Mouse (Mus musculus) liver, adult (tissue): ENCODE data around the gene Olfr523.

Experiments
- GATA4 ChIP-seq: IDR thresholded peaks from 2 replicates; pipeline ENCODE4 v1.6.1; 2014; ENCODE audit warnings: mild to moderate bottlenecking, low read length; ENCODE audit not compliant: insufficient replicate concordance

The Olfr523 gene

DNA sequence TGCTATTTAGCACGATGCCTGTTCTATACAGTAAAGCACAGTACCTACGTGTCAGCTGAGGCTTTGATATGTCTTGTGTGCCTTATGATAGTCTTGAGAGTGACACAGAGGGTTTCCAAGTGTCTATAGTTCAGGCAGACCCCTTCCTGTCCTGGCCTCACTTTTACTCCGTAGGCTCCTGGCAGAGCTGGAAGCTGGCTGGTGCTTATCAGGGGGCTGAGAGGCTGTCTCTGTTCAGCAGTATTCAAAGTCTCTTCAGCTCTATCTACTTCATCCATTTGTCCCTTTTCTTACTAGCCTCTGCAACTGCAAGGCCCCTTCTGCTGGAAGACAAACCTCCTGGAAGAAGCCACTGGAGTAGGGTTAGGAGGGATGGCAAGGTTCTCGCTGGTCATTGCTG is 28.1 kb downstream of the Olfr523 start:
- TF ChIP-seq GATA4: no peak

DNA sequence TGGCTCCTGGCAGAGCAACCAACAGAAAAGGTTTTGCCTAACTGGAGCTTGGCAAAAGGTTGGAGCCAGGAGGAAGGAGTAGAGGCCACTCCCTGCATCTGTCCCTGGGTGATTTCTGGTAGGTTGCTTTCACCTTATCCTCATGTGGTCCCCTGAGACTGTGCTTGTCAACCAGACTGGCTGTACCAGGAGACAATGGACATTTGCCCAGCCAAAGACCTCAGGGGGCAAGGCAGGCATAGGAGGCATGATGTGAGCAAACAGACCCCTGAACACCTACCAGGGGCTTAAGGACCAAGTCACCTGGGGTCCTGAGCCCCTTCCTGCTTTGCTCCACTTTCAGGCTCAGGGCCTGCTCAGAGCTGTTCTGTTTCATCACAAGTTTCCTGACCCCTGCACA is 32.8 kb downstream of the Olfr523 start, which contains the start of gene Olfr524:
Gene Olfr524, minus strand, starts transcription at position 101 of the 400 bp plus-strand sequence.
- no peak for TF ChIP-seq GATA4

DNA sequence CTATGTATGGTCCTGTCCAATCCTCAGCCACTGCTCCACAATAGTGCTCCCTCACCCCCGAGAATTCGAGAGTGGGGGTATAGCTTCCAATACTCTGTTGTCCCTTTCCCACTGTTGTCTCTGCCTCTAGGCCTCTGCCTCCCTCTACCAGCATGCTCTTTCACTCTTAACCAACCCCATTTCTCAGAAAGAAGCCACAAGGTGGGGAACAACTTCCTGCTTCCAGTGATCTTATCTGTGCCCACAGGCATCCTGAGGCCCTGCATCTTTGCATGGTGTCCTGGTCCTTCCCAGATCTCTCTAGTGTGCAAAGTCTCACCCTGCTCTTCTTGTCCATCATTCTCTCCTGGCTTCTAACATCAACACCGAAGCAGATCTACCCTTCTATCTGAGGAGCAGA is 33.9 kb downstream of the Olfr523 start:
- no peak for TF ChIP-seq GATA4

DNA sequence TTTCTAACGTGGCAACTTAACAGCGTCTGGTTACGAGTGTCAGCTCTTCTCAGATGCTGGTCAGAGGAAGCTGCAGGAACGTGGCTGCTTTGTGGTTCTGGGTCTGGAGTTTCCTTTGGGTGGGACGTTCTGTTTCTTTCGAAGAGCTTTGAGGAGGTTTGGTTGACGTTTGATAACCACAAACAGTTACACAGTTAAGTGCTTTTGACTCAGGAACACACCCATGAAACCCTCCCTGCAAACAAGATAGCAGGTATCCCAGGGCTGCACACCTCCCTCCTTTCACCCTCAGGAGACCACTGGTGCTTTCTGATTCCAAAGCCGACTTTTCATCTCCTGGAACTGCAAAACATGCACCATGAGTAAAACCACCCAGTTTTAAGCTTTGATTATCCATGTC is 35.1 kb downstream of the Olfr523 start:
- TF ChIP-seq GATA4: no peak

DNA sequence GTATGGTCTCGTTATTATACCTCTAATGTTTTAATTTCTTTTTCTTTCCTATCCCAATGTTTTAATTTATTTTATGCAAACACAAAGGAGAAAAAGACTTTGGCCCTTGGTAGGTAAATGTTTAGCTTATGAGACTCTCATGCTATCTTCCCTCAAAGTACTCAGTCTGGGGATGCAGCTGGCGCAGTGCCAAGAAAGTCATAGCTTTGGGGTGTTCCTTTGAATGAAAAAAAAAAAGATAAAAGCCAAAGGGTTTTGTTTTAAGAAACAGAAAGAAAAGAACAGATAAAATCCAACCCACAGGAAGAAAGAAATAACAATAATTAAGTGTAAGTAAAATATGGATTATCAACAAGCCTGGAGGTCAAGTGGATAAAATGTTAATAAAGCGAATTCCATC is 35.7 kb downstream of the Olfr523 start:
- no peak for TF ChIP-seq GATA4

DNA sequence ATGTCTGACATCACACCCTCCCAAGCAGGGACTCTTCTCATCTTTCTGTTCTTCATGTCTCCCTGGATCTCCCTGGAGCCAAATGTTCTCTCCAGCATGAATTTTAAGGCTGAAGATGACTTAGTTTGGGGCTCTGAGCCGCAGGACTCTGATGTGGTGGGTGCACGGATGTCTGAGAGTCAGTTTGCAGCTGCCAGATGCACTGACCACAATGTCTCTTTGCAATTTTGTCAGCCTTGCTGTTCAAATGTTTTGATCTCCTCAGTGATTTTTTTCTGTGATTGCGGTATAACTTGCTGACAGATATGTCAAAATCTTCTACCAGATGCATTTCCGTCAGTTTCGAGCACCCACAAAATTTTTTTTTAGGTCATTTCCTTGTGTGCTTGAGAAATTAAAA is 40.8 kb downstream of the Olfr523 start:
- no peak for TF ChIP-seq GATA4

DNA sequence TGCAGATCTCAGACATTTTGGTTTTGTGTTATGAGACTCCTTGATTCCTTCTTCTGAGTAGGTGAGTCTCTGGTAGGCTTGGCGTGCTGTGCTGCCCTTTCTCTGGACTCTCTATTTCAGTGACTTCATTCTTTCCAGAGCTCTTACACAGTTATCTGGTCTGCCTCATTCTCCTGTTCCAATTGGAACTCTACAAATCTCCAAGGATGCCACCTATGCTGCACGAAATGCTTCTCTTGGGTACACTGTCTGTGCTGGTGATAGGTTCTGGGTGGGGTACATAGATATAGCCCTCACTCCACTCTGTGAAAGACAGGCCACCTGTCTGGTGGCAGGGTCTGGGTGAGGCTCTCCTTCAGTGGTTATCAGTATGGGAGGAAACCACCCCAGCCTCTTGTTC is 45.0 kb downstream of the Olfr523 start, which contains the start of gene Cd163l1:
Gene Cd163l1, plus strand, starts transcription at position 301 of the 400 bp plus-strand sequence.
- TF ChIP-seq GATA4: no peak

DNA sequence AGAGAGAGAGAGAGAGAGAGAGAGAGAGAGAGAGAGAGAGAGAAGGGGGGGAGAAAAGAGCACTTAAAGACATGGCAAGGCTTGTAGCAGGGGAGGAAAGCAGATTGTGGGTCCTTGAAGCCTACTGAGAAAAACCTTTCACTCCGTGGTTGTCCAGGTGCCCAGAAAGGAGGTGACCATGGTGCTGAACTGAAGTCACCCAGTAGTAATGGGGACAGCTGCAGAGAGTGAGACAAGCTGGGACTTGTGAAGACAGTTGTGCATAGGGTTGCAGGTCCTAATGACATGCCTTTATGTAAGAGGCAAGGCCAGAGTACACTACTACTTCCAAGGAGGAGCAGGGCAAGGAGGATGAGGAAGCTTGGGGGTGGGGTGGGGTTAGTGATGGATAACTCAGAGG is 46.3 kb downstream of the Olfr523 start:
- TF ChIP-seq GATA4: no peak

DNA sequence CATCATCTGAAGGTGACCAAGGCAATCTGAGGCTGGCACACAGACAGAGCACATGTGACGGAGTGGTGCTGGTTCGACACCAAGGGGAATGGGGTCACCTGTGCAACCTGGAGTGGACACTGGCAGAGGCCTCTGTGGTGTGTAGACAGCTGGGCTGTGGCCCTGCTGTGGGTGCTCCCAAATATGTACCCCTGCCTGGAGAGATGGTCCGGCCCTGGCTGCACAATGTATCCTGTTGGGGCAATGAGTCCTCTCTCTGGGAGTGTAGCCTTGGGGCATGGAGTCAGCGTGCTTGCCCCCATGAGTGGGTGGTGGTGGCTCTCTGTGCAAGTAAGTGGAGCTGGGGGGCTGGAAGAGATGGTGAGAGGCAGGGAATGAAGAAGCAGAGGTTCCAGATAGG is 47.4 kb downstream of the Olfr523 start:
- TF ChIP-seq GATA4: no peak

DNA sequence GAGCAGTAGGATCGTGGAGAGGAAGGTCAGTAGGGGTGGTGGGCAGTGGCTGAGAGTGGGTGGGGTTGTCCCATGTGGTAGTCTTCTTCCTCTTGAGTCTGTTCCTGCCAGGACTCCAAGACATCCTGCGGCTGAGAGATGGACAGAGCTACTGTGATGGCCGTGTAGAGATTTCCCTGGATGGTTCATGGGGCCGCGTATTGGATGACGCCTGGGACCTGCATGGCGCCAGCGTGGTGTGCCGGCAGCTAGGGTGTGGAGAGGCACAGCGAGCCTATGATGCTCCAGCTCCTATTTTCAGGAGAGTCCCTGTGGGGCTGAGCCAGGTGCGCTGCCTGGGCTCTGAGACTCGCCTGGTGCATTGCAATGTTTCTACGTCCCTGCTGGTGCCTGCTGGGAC is 51.2 kb downstream of the Olfr523 start:
- no peak for TF ChIP-seq GATA4
